Mouse (Mus musculus) liver, embryonic 16.5 days (tissue): ENCODE measurements around the gene Zfp652. TPM values are rescaled to one million over a fixed set of nuclear protein-coding genes. Genes with fewer than 3 reads are reported as not detected.

Experiments used
- ATAC-seq: fragments of 200-750 bp; cut with Nextera tagmentation; 2 replicates; pipeline ENCODE4 v1.8.0; 2017; ENCODE audit warnings: low read depth, mild to moderate bottlenecking, moderate number of reproducible peaks, moderate library complexity
- H3K27ac ChIP-seq: fragments of 300-500 bp; sonication (generic); 2 replicates; pipeline ENCODE4 v1.5.1; 2014; ENCODE audit warnings: mild to moderate bottlenecking, low read length
- H3K27me3 ChIP-seq: fragments of 300-500 bp; sonication (generic); 2 replicates; pipeline ENCODE4 v1.6.1; 2014; ENCODE audit warnings: low read depth, low read length, mixed read lengths; ENCODE audit not compliant: control insufficient read depth, insufficient read depth
- H3K36me3 ChIP-seq: fragments of 300-500 bp; sonication (generic); 2 replicates; pipeline ENCODE4 v1.6.1; 2014; ENCODE audit warnings: mild to moderate bottlenecking; ENCODE audit not compliant: control insufficient read depth, insufficient read depth
- H3K4me1 ChIP-seq: fragments of 300-500 bp; sonication (generic); 2 replicates; pipeline ENCODE4 v1.6.1; 2014; ENCODE audit warnings: low read depth, low read length, mixed read lengths; ENCODE audit not compliant: control insufficient read depth
- H3K4me2 ChIP-seq: fragments of 300-500 bp; sonication (generic); 2 replicates; pipeline ENCODE4 v1.6.1; 2014; ENCODE audit warnings: low read depth, low read length, mixed read lengths
- H3K4me3 ChIP-seq: fragments of 300-500 bp; sonication (generic); 2 replicates; pipeline ENCODE4 v1.5.1; 2014; ENCODE audit warnings: low read depth, mild to moderate bottlenecking, low read length
- H3K9ac ChIP-seq: fragments of 300-500 bp; sonication (generic); 2 replicates; pipeline ENCODE4 v1.6.1; 2014; ENCODE audit warnings: low read depth, low read length
- H3K9me3 ChIP-seq: fragments of 300-500 bp; sonication (generic); replicated peaks from 2 replicates; pipeline ENCODE4 v1.6.1; 2016; ENCODE audit warnings: low read length; ENCODE audit not compliant: control insufficient read depth
- WGBS: fragments of 180-500 bp; shearing (Covaris S2); extraction: QIAGEN DNeasy Blood & Tissue Kit; methylation state at CpG from one replicate; pipeline ENCODE4 v1.1.7; 2014; ENCODE audit not compliant: insufficient replicate concordance; 5-methylcytosine and 5-hydroxymethylcytosine counted together
- polyA plus RNA-seq: library from polyadenylated mRNA; unstranded; fragments of >200 nt; fragmentation: Nextera tagmentation; extraction: Ambion mirVana; gene quantifications from 2 replicates; pipeline ENCODE4 v1.2.1, GENCODE M21; 2015

Gene Zfp652
- polyA plus RNA-seq, 1 experiment from 2014 or later, result 5.8 TPM

DNA sequence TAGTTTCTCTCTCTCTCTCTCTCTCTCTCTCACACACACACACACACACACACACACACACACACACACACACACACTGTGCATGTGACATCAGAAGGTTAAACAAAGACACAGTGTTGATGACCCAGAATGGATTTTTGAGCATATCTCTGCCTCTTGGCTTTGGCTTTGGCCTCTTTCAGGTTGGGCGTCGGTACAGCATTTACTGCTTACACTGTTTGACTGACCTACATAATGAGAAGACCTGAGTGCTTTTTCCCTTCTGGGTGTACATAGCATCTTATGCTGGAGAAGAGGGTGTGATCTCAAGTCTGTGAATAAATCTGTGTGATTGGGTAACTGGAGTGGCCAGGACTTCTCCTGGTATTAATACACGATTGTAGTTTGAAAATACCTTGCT, 6.9 kb downstream of the Zfp652 start:
- no peaks in the 10 kb centered on the region for H3K36me3 ChIP-seq
- no peak overlapping the region for H3K27ac ChIP-seq
- H3K9me3 ChIP-seq, result no peaks in the 10 kb centered on the region
- H3K4me3 ChIP-seq, result no peak overlapping the region
- H3K4me1 ChIP-seq, result peaks cover 24% of the 10 kb centered on the region
- ATAC-seq, result 0 out of 2 replicates have a peak, but pooled peaks have one; percentile 19
- 71% methylated on average over 3 of the region's 3 CpGs for WGBS
- no peak overlapping the region for H3K4me2 ChIP-seq
- H3K27me3 ChIP-seq, result no peaks in the 10 kb centered on the region
- no peak overlapping the region for H3K9ac ChIP-seq

DNA sequence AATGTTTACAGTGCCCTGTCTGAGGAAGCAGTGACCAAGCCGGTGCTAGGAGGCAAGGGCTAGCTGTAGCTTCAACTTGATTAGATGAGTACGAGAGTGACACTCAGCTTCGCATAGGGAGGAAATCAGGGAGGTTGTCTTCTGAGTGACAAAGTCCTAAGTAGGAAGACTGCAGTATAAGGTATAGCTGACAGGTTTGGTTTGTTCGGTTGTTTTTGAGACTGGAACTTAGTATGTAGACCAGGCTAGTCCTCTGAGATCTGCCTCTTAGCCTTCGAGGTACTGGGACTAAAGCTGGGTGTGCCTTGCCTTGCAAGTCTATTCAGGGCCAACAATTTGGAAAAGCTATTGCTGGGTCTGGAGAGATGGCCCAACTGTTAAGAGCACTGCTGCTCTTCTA, 10.8 kb downstream of the Zfp652 start, which contains the start of gene B130006D01Rik:
Gene B130006D01Rik (plus strand): TSS at position 301 of the 400 bp plus-strand sequence.
- 85% methylated on average over 5 of the region's 5 CpGs for WGBS
- Histone ChIP-seq H3K27me3 (no peaks in the 10 kb centered on the region), H3K4me1 (peaks cover 10% of the 10 kb centered on the region), H3K27ac (0 out of 2 replicates have a peak within 1 kb of the TSS, but pooled peaks have one; percentile 19), H3K36me3 (no peaks in the 10 kb centered on the region), H3K4me3 (no peak within 1 kb of the TSS), H3K9ac (no peak within 1 kb of the TSS), H3K9me3 (no peaks in the 10 kb centered on the region), H3K4me2 (no peak within 1 kb of the TSS)
- ATAC-seq, result no peak

DNA sequence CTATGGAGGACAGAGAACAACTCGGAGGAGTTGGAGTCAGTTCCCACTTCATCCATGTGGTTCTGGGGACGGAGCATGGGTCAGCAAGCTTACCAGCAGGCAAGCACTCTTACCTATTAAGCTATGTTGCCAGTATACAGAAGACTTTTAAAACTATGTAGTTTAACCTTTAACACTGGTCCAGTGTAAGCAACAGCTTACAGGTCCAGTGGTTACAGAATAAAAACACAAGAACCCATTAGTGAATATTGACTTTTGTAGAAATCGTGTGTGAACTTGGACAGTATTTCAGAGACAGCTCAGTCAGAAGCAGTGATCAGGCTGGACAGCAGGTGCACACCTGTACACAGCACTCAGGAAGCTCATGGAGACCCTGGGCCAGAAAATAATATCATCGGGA, 12.0 kb downstream of the Zfp652 start:
- Histone ChIP-seq H3K27ac (0 out of 2 replicates have a peak overlapping the region, but pooled peaks have one; percentile 19), H3K27me3 (no peaks in the 10 kb centered on the region), H3K4me3 (no peak overlapping the region), H3K36me3 (no peaks in the 10 kb centered on the region), H3K4me2 (no peak overlapping the region), H3K4me1 (peaks cover 16% of the 10 kb centered on the region), H3K9ac (no peak overlapping the region), H3K9me3 (no peaks in the 10 kb centered on the region)
- 81% methylated on average over 4 of the region's 4 CpGs for WGBS
- peak; percentile 70 for ATAC-seq

DNA sequence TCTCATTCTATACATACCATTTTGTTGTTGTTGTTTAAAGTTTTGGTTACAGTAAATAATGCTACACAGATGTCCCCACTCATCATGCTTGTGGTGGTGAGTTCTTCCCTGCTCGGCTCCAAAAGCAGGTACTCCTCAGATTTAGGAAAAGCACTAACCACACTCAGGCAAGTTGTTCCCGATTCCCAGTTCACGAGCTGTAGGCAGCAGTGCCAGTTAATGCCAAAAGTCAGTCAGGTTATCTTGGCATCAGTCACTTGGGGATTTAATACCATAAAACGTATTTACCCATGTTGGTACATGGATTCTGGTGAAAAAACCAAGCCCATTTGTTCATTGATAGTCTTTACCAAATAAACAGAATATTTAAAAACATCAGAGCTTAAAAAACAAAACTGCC, 13.7 kb downstream of the Zfp652 start:
- no peaks in the 10 kb centered on the region for H3K27me3 ChIP-seq
- no peak overlapping the region for H3K4me2 ChIP-seq
- H3K9ac ChIP-seq, result no peak overlapping the region
- H3K4me1 ChIP-seq, result peaks cover 16% of the 10 kb centered on the region
- no peak overlapping the region for H3K27ac ChIP-seq
- H3K9me3 ChIP-seq, result no peaks in the 10 kb centered on the region
- no peak overlapping the region for H3K4me3 ChIP-seq
- WGBS, result 71% methylated on average over 4 of the region's 4 CpGs
- no peak for ATAC-seq
- no peaks in the 10 kb centered on the region for H3K36me3 ChIP-seq

DNA sequence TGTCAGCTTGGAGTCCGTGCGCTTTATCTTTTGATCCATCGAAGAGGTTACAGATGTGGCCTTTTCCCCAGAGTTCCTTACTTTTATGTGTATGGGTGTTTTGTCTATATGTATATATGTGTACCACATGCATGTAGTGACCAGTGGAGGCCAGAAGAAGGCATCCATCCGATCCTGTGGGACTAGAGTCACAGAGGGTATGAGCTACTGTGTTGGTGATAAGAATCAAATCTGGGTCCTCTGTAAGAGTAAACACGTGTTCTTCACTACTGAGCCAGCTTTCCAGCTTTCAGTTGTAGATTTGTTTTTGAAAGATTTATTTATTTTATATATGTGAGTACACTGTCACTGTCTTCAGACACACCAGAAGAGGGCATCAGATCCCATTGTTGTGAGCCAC, 15.5 kb downstream of the Zfp652 start:
- Histone ChIP-seq H3K27me3 (no peaks in the 10 kb centered on the region), H3K36me3 (no peaks in the 10 kb centered on the region), H3K9ac (no peak overlapping the region), H3K4me2 (peak overlapping the region; percentile 15; the same call in 1 of the 2 replicates), H3K27ac (no peak overlapping the region; the same call in 1 of the 2 replicates), H3K4me3 (no peak overlapping the region), H3K4me1 (peaks cover 16% of the 10 kb centered on the region), H3K9me3 (no peaks in the 10 kb centered on the region)
- no peak for ATAC-seq
- WGBS, result 68% methylated on average over 5 of the region's 5 CpGs

DNA sequence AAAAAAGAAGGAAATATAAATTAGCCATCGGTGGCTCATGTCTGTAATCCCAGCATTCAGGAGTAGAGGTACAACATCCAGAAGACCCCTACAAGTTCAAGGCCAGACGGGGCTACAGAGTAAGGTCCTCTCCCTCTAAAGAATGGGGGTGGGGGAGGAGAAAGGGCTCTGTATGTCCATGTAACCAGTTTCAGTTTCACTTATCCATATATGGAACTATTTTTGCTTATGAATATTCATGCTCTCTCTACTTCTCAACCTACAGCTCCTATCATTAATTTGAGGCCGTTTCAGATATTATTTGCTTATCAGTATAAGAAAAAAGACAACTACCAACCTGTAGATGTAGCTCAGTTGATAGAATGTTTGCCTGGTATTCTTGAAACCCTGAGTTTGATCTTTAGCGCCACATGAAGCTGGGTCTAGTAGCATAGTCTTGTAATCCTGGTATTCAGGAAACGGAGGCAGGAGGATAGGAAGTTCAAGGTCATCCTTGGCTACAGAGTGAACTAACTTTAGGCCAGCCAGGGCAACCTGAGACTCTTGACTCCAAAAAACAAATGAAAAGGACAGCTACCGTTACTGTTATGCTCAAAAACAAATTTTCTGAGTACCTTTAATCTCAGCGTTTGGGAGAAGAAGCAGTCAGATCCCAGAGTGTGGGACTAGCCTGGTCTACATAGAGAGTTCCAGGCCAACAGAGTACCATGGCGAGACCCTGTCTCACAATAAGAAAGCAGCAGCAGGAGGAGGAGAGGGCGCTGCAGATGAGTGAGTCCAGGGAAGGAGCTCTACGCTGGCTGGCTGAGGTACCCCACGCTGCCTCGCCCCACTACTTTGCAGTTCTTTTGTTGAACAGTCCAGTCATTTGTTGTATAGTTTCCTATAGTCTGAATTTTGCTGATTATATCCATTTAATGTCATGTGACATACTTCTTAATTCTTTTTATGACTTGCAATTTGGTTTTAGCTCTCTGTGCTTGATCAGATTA, 16.7 kb downstream of the Zfp652 start:
- H3K27me3 ChIP-seq, result no peaks in the 10 kb centered on the region
- no peaks in the 10 kb centered on the region for H3K36me3 ChIP-seq
- H3K9ac ChIP-seq, result no peak overlapping the region
- peaks cover 15% of the 10 kb centered on the region for H3K4me1 ChIP-seq
- WGBS, result 69% methylated on average over 12 of the region's 12 CpGs
- H3K9me3 ChIP-seq, result no peaks in the 10 kb centered on the region
- H3K27ac ChIP-seq, result 0 out of 2 replicates have a peak overlapping the region, but pooled peaks have one; percentile 37
- H3K4me2 ChIP-seq, result peak overlapping the region; percentile 20; the same call in 1 of the 2 replicates
- H3K4me3 ChIP-seq, result no peak overlapping the region
- no peak for ATAC-seq

DNA sequence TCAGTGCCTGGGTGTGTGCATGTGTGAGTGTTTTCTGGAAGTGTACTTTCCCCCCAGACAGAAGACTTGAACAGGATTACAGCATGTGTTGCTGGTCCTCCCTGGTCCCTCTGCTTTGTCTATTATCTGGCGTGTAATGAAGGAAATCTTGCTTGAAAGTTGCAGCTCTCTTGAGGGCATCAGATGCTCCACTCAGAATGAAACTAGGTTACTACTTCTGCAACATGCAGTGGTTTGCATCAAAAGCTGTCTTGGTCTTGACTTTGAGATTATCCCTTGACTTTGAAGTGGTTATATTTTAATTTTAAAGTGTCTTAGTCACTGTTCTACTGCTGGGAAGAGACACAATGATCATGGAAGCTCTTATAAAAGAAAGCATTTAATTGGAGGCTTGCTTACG, 22.0 kb downstream of the Zfp652 start:
- Histone ChIP-seq H3K9ac (no peak overlapping the region), H3K4me3 (no peak overlapping the region), H3K27me3 (no peaks in the 10 kb centered on the region), H3K36me3 (no peaks in the 10 kb centered on the region), H3K27ac (no peak overlapping the region), H3K9me3 (no peaks in the 10 kb centered on the region), H3K4me2 (no peak overlapping the region), H3K4me1 (peaks cover 5% of the 10 kb centered on the region)
- 80% methylated on average over 2 of the region's 2 CpGs for WGBS
- no peak for ATAC-seq

DNA sequence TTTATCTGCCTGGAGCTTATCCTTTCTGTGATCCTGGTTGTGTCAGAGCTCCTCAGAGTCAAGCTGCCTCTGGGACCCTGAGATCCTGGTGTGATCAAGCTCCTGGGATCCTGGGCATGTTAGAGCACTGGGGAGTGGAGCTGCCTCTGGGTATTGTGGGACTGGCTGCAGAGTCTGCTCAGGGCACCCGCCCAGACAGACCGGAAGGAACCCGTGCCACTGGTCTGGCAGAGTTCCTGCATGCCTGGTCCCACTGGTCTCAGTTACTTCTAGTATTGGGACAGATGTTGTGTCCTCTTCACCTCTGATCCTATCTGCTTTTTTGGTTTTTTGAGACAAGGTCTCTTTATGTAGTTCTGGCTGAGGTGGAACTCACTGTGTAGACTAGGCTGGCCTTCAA, 25.3 kb downstream of the Zfp652 start:
- Histone ChIP-seq H3K27ac (no peak overlapping the region), H3K9ac (no peak overlapping the region), H3K4me3 (no peak overlapping the region), H3K4me1 (peaks cover 4% of the 10 kb centered on the region), H3K4me2 (no peak overlapping the region), H3K9me3 (no peaks in the 10 kb centered on the region), H3K27me3 (no peaks in the 10 kb centered on the region), H3K36me3 (no peaks in the 10 kb centered on the region)
- ATAC-seq, result no peak
- 39% methylated on average over 3 of the region's 3 CpGs for WGBS

DNA sequence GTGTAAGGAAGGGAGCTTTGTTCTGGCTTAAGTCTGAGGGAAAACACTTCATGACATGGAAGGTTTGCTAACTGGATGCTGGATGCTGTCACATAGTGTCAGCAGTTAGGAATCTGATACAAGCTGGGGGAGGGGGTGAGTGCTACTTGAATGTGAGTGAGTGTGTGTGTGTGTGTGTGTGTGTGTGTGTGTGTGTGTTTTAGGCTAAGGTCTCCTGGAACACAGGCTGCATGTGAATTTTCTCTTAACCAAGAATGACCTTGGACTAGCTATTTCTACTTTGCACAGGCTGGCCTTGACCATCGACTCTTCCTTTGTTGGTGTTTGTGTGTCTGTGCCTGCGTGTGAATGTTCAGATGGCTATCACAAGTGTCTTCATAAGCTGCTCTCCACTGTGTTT, 32.0 kb downstream of the Zfp652 start:
- Histone ChIP-seq H3K27me3 (no peaks in the 10 kb centered on the region), H3K27ac (no peak overlapping the region), H3K4me2 (no peak overlapping the region), H3K36me3 (no peaks in the 10 kb centered on the region), H3K4me1 (no peaks in the 10 kb centered on the region; the same call in 1 of the 2 replicates), H3K9me3 (no peaks in the 10 kb centered on the region), H3K4me3 (no peak overlapping the region), H3K9ac (no peak overlapping the region)
- WGBS, result 68% methylated on average over 2 of the region's 2 CpGs
- ATAC-seq, result no peak
